Mouse (Mus musculus) ES-CJ7 (cell line): Measurements from ENCODE around the gene Sycp3.
A peak's percentile ranks its signal among the peaks of the same experiment; 100 is the strongest.
"Not testable (repeated sequence)": the region's sequence is repeated elsewhere in the genome, so short reads cannot be mapped to it uniquely, and the experiment has no call there.

Experiments
- DNase-seq: peaks from one replicate; pipeline ENCODE4 v3.0.0; 2011; ENCODE audit warnings: low read depth, low spot score

Sycp3 gene

GRCm38 (mm10) chr10:88501370-88501769 is 42.0 kb downstream of the Sycp3 start:
- DNase-seq = no peak

GRCm38 (mm10) chr10:88501886-88502765 is 42.8 kb downstream of the Sycp3 start:
- DNase-seq = no peak

GRCm38 (mm10) chr10:88502919-88503318 is 43.5 kb downstream of the Sycp3 start:
- DNase-seq = no peak

- DNase-seq = peak; percentile 83
Measured at GRCm38 (mm10) chr10:88503421-88504314, 44.3 kb downstream of the Sycp3 start, which contains the start of gene Chpt1. TSS of gene Chpt1 (minus strand) at chr10:88504073.

GRCm38 (mm10) chr10:88504481-88504880 is 45.1 kb downstream of the Sycp3 start:
- DNase-seq = no peak

GRCm38 (mm10) chr10:88505256-88505655 is 45.9 kb downstream of the Sycp3 start:
- DNase-seq = peak; percentile 47

- DNase-seq = no peak
Measured at GRCm38 (mm10) chr10:88507691-88508143, 48.3 kb downstream of the Sycp3 start.

GRCm38 (mm10) chr10:88510503-88511271 is 51.3 kb downstream of the Sycp3 start:
- no peak for DNase-seq

- DNase-seq = no peak
Measured at GRCm38 (mm10) chr10:88511355-88511754, 52.0 kb downstream of the Sycp3 start.

- DNase-seq = peak; percentile 78
Measured at GRCm38 (mm10) chr10:88513574-88514135, 54.3 kb downstream of the Sycp3 start.

- peak; percentile 83 for DNase-seq
Measured at GRCm38 (mm10) chr10:88514495-88514894, 55.1 kb downstream of the Sycp3 start.

GRCm38 (mm10) chr10:88515049-88515448 is 55.7 kb downstream of the Sycp3 start:
- DNase-seq = not testable (repeated sequence)

- DNase-seq = no peak
Measured at GRCm38 (mm10) chr10:88522795-88523194, 63.4 kb downstream of the Sycp3 start.
